Comparison of ENCODE assay signal across 7 mouse cellular contexts in genomic region chr5:114772456-114773203, GRCm38 (mm10). TPM values are rescaled to one million over a fixed set of nuclear protein-coding genes. Genes with fewer than 3 reads are reported as not detected.
A peak's percentile ranks its signal among the peaks of the same experiment; 100 is the strongest.
DNase-seq lines count a peak whose midpoint lies in the region; ATAC-seq and TF ChIP-seq lines count a peak whose summit lies in the region.

No protein-coding gene starts in this region.

- peak overlapping the region; percentile 95 for H3K4me2 ChIP-seq in limb, embryonic 14.5 days (replicated peaks; ENCODE audit: low read depth, low read length, severe bottlenecking)
- H3K4me2 ChIP-seq in midbrain, embryonic 14.5 days (ENCODE audit: low read length): peak overlapping the region; percentile 94

- peak overlapping the region; percentile 97 for H3K4me3 ChIP-seq in E14TG2a.4 (replicated peaks; ENCODE audit: low read length)
- peak overlapping the region; percentile 99 for H3K4me3 ChIP-seq in forebrain, embryonic 10.5 days
- H3K4me3 ChIP-seq in hindbrain, embryonic 10.5 days: peak overlapping the region; percentile 99
- H3K4me3 ChIP-seq in limb, embryonic 14.5 days (replicated peaks; ENCODE audit: low read length): peak overlapping the region; percentile 98
- H3K4me3 ChIP-seq in midbrain, embryonic 14.5 days (replicated peaks; ENCODE audit: low read depth, low read length): peak overlapping the region; percentile 97

- peak overlapping the region; percentile 95 for H3K9ac ChIP-seq in limb, embryonic 14.5 days (ENCODE audit: low read depth, low read length, severe bottlenecking)
- H3K9ac ChIP-seq in midbrain, embryonic 14.5 days (replicated peaks; ENCODE audit: low read length): peak overlapping the region; percentile 96

- H3K4me1 ChIP-seq in E14TG2a.4 (replicated peaks; ENCODE audit: low read depth, low read length): peaks cover 70% of the 10 kb centered on the region
- peaks cover 49% of the 10 kb centered on the region for H3K4me1 ChIP-seq in forebrain, embryonic 10.5 days
- peaks cover 51% of the 10 kb centered on the region for H3K4me1 ChIP-seq in hindbrain, embryonic 10.5 days (replicated peaks)
- peaks cover 6% of the 10 kb centered on the region; the same call in 1 of the 2 replicates for H3K4me1 ChIP-seq in limb, embryonic 14.5 days (ENCODE audit: control insufficient read depth, insufficient read depth, low read length)
- peaks cover 25% of the 10 kb centered on the region for H3K4me1 ChIP-seq in midbrain, embryonic 14.5 days (ENCODE audit: control insufficient read depth, insufficient read depth, low read length)

- WGBS in forebrain, embryonic 10.5 days: 1% methylated on average over 44 of the region's 57 CpGs
- WGBS in hindbrain, embryonic 10.5 days: 2% methylated on average over 51 of the region's 57 CpGs
- 2% methylated on average over 36 of the region's 57 CpGs for WGBS in limb, embryonic 14.5 days
- under 1% methylated on average over 50 of the region's 57 CpGs for WGBS in midbrain, embryonic 14.5 days

- peak; percentile 83 for DNase-seq in adrenal gland, postnatal 14 days
- peak; percentile 35 for DNase-seq in forebrain, embryonic 10.5 days (ENCODE audit: extremely low spot score, low spot score)
- peak; percentile 47 for DNase-seq in hindbrain, embryonic 10.5 days (ENCODE audit: low spot score)
- peak; percentile 24 for DNase-seq in limb, embryonic 14.5 days (ENCODE audit: low spot score)
- peak; percentile 62 for DNase-seq in midbrain, embryonic 14.5 days
- DNase-seq in thymus, adult 18-20 months: peak; percentile 77 to 80

- H3K27me3 ChIP-seq in E14TG2a.4 (ENCODE audit: insufficient read depth, low read length): peaks cover 8% of the 10 kb centered on the region
- no peaks in the 10 kb centered on the region for H3K27me3 ChIP-seq in forebrain, embryonic 10.5 days (ENCODE audit: poor library complexity, severe bottlenecking)
- H3K27me3 ChIP-seq in hindbrain, embryonic 10.5 days (ENCODE audit: insufficient read depth, poor library complexity, severe bottlenecking): no peaks in the 10 kb centered on the region
- no peaks in the 10 kb centered on the region for H3K27me3 ChIP-seq in limb, embryonic 14.5 days (ENCODE audit: control insufficient read depth, insufficient read depth, low read length)
- no peaks in the 10 kb centered on the region for H3K27me3 ChIP-seq in midbrain, embryonic 14.5 days (ENCODE audit: control insufficient read depth, insufficient read depth, low read length)

- no peak for TF ChIP-seq POLR2A in limb, embryonic 14.5 days (IDR thresholded peaks at IDR 0.05; ENCODE audit: borderline replicate concordance, extremely low read depth, insufficient read depth, insufficient read length)

- peak overlapping the region; percentile 99 for H3K27ac ChIP-seq in forebrain, embryonic 10.5 days
- H3K27ac ChIP-seq in hindbrain, embryonic 10.5 days: peak overlapping the region; percentile 99
- peak overlapping the region; percentile 70 for H3K27ac ChIP-seq in limb, embryonic 14.5 days (replicated peaks; ENCODE audit: low read depth, low read length)
- H3K27ac ChIP-seq in midbrain, embryonic 14.5 days (replicated peaks; ENCODE audit: low read depth, low read length): peak overlapping the region; percentile 95

- TF ChIP-seq CTCF in E14TG2a.4 (conservative IDR thresholded peaks at IDR 0.05; ENCODE audit: low read length): no peak

- H3K36me3 ChIP-seq in E14TG2a.4 (ENCODE audit: insufficient read depth, low read length): 0 out of 2 replicates have a peak, but pooled peaks cover 3% of the 10 kb centered on the region
- peaks cover 3% of the 10 kb centered on the region; the same call in 1 of the 2 replicates for H3K36me3 ChIP-seq in forebrain, embryonic 10.5 days (replicated peaks)
- H3K36me3 ChIP-seq in hindbrain, embryonic 10.5 days: peaks cover 9% of the 10 kb centered on the region; the same call in 1 of the 2 replicates
- no peaks in the 10 kb centered on the region for H3K36me3 ChIP-seq in limb, embryonic 14.5 days (ENCODE audit: control insufficient read depth, insufficient read depth, low read length)
- H3K36me3 ChIP-seq in midbrain, embryonic 14.5 days (ENCODE audit: control insufficient read depth, insufficient read depth, low read length): no peaks in the 10 kb centered on the region

- H3K9me3 ChIP-seq in E14TG2a.4 (ENCODE audit: low read length): no peaks in the 10 kb centered on the region
- H3K9me3 ChIP-seq in forebrain, embryonic 10.5 days: no peaks in the 10 kb centered on the region
- H3K9me3 ChIP-seq in hindbrain, embryonic 10.5 days: no peaks in the 10 kb centered on the region
- H3K9me3 ChIP-seq in limb, embryonic 14.5 days (ENCODE audit: control insufficient read depth, low read length): no peaks in the 10 kb centered on the region
- no peaks in the 10 kb centered on the region for H3K9me3 ChIP-seq in midbrain, embryonic 14.5 days (ENCODE audit: control insufficient read depth, low read length)

- ATAC-seq in limb, embryonic 14.5 days (ENCODE audit: low FRiP score, low read depth): peak; percentile 9; the same call in 1 of the 2 replicates
- peak; percentile 54 for ATAC-seq in midbrain, embryonic 14.5 days (ENCODE audit: low FRiP score, low TSS enrichment)

RNA-seq across cellular contexts. Expression of gene Ankrd13a, which starts 1.8 kb away (rescaled TPM):
- total RNA-seq in adrenal gland, postnatal 14 days (2021): 89.4 and 95.0 TPM in 2 replicates
- 38.3 and 39.5 TPM in 2 replicates for polyA plus RNA-seq in forebrain, embryonic 10.5 days (2016; fragmentation: Nextera tagmentation; extraction: Ambion mirVana)
- polyA plus RNA-seq in hindbrain, embryonic 10.5 days (2016; fragmentation: Nextera tagmentation; extraction: Ambion mirVana): 59.7 and 74.1 TPM in 2 replicates
- polyA plus RNA-seq in limb, embryonic 14.5 days (2012; rRNA removed): 48.6 and 51.6 TPM in 2 replicates
- 65.3 and 67.6 TPM in 2 replicates for polyA plus RNA-seq in limb, embryonic 14.5 days (2014; fragmentation: Nextera tagmentation; extraction: Ambion mirVana)
- polyA plus RNA-seq in midbrain, embryonic 14.5 days (2014; fragmentation: Nextera tagmentation; extraction: Ambion mirVana): 40.9 and 48.5 TPM in 2 replicates

RNA-seq across cellular contexts. Expression of gene Git2, which starts 2.7 kb away (rescaled TPM):
- 42.7 and 49.4 TPM in 2 replicates for total RNA-seq in adrenal gland, postnatal 14 days (2021)
- 33.1 and 34.2 TPM in 2 replicates for polyA plus RNA-seq in forebrain, embryonic 10.5 days (2016; fragmentation: Nextera tagmentation; extraction: Ambion mirVana)
- polyA plus RNA-seq in hindbrain, embryonic 10.5 days (2016; fragmentation: Nextera tagmentation; extraction: Ambion mirVana): 39.3 and 39.7 TPM in 2 replicates
- polyA plus RNA-seq in limb, embryonic 14.5 days (2012; rRNA removed): 64.2 and 66.4 TPM in 2 replicates
- polyA plus RNA-seq in limb, embryonic 14.5 days (2014; fragmentation: Nextera tagmentation; extraction: Ambion mirVana): 41.6 and 44.3 TPM in 2 replicates
- 36.3 and 39.5 TPM in 2 replicates for polyA plus RNA-seq in midbrain, embryonic 14.5 days (2014; fragmentation: Nextera tagmentation; extraction: Ambion mirVana)

RNA-seq across cellular contexts. Expression of gene 1500011B03Rik, which starts 50.6 kb away (rescaled TPM):
- total RNA-seq in adrenal gland, postnatal 14 days (2021): 36.8 and 43.6 TPM in 2 replicates
- polyA plus RNA-seq in forebrain, embryonic 10.5 days (2016; fragmentation: Nextera tagmentation; extraction: Ambion mirVana): 118 and 119 TPM in 2 replicates
- 126 and 159 TPM in 2 replicates for polyA plus RNA-seq in hindbrain, embryonic 10.5 days (2016; fragmentation: Nextera tagmentation; extraction: Ambion mirVana)
- polyA plus RNA-seq in limb, embryonic 14.5 days (2012; rRNA removed): 76.7 and 80.3 TPM in 2 replicates
- 95.9 and 98.3 TPM in 2 replicates for polyA plus RNA-seq in limb, embryonic 14.5 days (2014; fragmentation: Nextera tagmentation; extraction: Ambion mirVana)
- polyA plus RNA-seq in midbrain, embryonic 14.5 days (2014; fragmentation: Nextera tagmentation; extraction: Ambion mirVana): 276 and 315 TPM in 2 replicates

Comparison
In these comparisons a context has a peak if more than half of its experiments do, and no peak if none do; other contexts are left out.
1. Peak in every context shown above with its lines: DNase-seq, ATAC-seq, H3K4me3 ChIP-seq and H3K27ac ChIP-seq.
2. DNase-seq: peak in every context shown above with its lines; median percentile 83 in adrenal gland, postnatal 14 days; 78 in thymus, adult 18-20 months; 62 in midbrain, embryonic 14.5 days; 47 in hindbrain, embryonic 10.5 days; 35 in forebrain, embryonic 10.5 days; 24 in limb, embryonic 14.5 days.